Mouse (Mus musculus) heart, postnatal 0 days (tissue): ENCODE data around the gene Myof. TPM values are rescaled to one million over a fixed set of nuclear protein-coding genes. Genes with fewer than 3 reads are reported as not detected.
A peak's percentile ranks its signal among the peaks of the same experiment; 100 is the strongest.

Source experiments
- ATAC-seq: fragments of 200-750 bp; cut with Nextera tagmentation; 2 replicates; pipeline ENCODE4 v1.8.0; 2017; ENCODE audit warnings: low read depth, moderate number of reproducible peaks, moderate library complexity; ENCODE audit not compliant: insufficient read depth
- DNase-seq: peaks from one replicate; pipeline ENCODE4 v3.0.0-alpha.2; 2016; ENCODE audit warnings: low spot score
- H3K27ac ChIP-seq: fragments of 300-500 bp; sonication (generic); 2 replicates; pipeline ENCODE4 v1.5.1; 2014; ENCODE audit warnings: low read depth, mild to moderate bottlenecking
- H3K27me3 ChIP-seq: fragments of 300-500 bp; sonication (generic); 2 replicates; pipeline ENCODE4 v1.6.1; 2014; ENCODE audit warnings: low read length, mixed read lengths; ENCODE audit not compliant: control insufficient read depth, insufficient read depth
- H3K36me3 ChIP-seq: fragments of 300-500 bp; sonication (generic); replicated peaks from 2 replicates; pipeline ENCODE4 v1.6.1; 2014; ENCODE audit warnings: low read length, mixed read lengths; ENCODE audit not compliant: control insufficient read depth, insufficient read depth
- H3K4me1 ChIP-seq: fragments of 300-500 bp; sonication (generic); 2 replicates; pipeline ENCODE4 v1.6.1; 2014; ENCODE audit warnings: antibody characterized with exemption; ENCODE audit not compliant: control insufficient read depth, insufficient read depth
- H3K4me2 ChIP-seq: fragments of 300-500 bp; sonication (generic); 2 replicates; pipeline ENCODE4 v1.6.1; 2014; ENCODE audit warnings: low read depth, mild to moderate bottlenecking, low read length, moderate library complexity
- H3K4me3 ChIP-seq: fragments of 300-500 bp; sonication (generic); 2 replicates; pipeline ENCODE4 v1.5.1; 2014; ENCODE audit warnings: low read depth, low read length
- H3K9ac ChIP-seq: fragments of 300-500 bp; sonication (generic); replicated peaks from 2 replicates; pipeline ENCODE4 v1.6.1; 2014; ENCODE audit warnings: low read depth, low read length, mixed read lengths
- H3K9me3 ChIP-seq: fragments of 300-500 bp; sonication (generic); replicated peaks from 2 replicates; pipeline ENCODE4 v1.6.1; 2016; ENCODE audit warnings: low read length; ENCODE audit not compliant: control insufficient read depth
- CTCF ChIP-seq: IDR thresholded peaks from 2 replicates; pipeline ENCODE4 v1.5.1; 2016; ENCODE audit warnings: antibody characterized with exemption, control low read depth, low read depth
- EP300 ChIP-seq: IDR thresholded peaks from 2 replicates; pipeline ENCODE4 v1.6.1; 2016; ENCODE audit warnings: antibody characterized with exemption, low read depth
- WGBS: fragments of 180-500 bp; shearing (Covaris S2); extraction: QIAGEN DNeasy Blood & Tissue Kit; methylation state at CpG from one replicate; pipeline ENCODE4 v1.1.7; 2014; 5-methylcytosine and 5-hydroxymethylcytosine counted together
- polyA plus RNA-seq: library from polyadenylated mRNA; unstranded; fragments of >200 nt; fragmentation: Nextera tagmentation; extraction: Ambion mirVana; gene quantifications from 2 replicates; pipeline ENCODE4 v1.2.1, GENCODE M21; 2015
- total RNA-seq: library from RNA; depleted of rRNA; stranded (reverse); fragments of >200 nt; gene quantifications from 2 replicates; pipeline ENCODE4 v1.2.3, GENCODE M21; 2014; ENCODE audit warnings: low replicate concordance

Gene Myof
- total and polyA plus RNA-seq, 2 experiments from 2014 or later = 2.8 to 9.5 TPM

- H3K4me3 ChIP-seq = no peak overlapping the region
- ATAC-seq (peak; percentile 69), DNase-seq (peak; percentile 75)
- peaks cover 8% of the 10 kb centered on the region; the same call in 1 of the 2 replicates for H3K4me1 ChIP-seq
- no peaks in the 10 kb centered on the region for H3K9me3 ChIP-seq
- H3K4me2 ChIP-seq = no peak overlapping the region
- H3K27me3 ChIP-seq = no peaks in the 10 kb centered on the region
- 26% methylated on average over 8 of the region's 9 CpGs for WGBS
- peak overlapping the region; percentile 44 for H3K27ac ChIP-seq
- H3K9ac ChIP-seq = no peak overlapping the region
- TF ChIP-seq EP300 (no peak), CTCF (no peak)
- H3K36me3 ChIP-seq = no peaks in the 10 kb centered on the region
These were observed 17.9 kb downstream of the Myof start for GRCm38 (mm10) chr19:38025254-38026041.

- no peak for ATAC-seq
- Histone ChIP-seq H3K4me3 (no peak overlapping the region), H3K4me2 (no peak overlapping the region), H3K9me3 (no peaks in the 10 kb centered on the region), H3K27ac (0 out of 2 replicates have a peak overlapping the region, but pooled peaks have one; percentile 2), H3K9ac (no peak overlapping the region), H3K36me3 (no peaks in the 10 kb centered on the region), H3K27me3 (no peaks in the 10 kb centered on the region), H3K4me1 (peaks cover 8% of the 10 kb centered on the region; the same call in 1 of the 2 replicates)
- WGBS = 62% methylated on average over 4 of the region's 4 CpGs
- TF ChIP-seq CTCF = no peak
- no peak for TF ChIP-seq EP300
- no peak for DNase-seq
These were observed 19.8 kb downstream of the Myof start for GRCm38 (mm10) chr19:38023603-38024002.

GRCm38 (mm10) chr19:38022710-38023109 is 20.7 kb downstream of the Myof start:
- TF ChIP-seq CTCF (no peak), EP300 (no peak)
- DNase-seq = no peak
- H3K4me1 ChIP-seq = peaks cover 8% of the 10 kb centered on the region; the same call in 1 of the 2 replicates
- no peaks in the 10 kb centered on the region for H3K36me3 ChIP-seq
- no peak overlapping the region for H3K9ac ChIP-seq
- no peak overlapping the region for H3K27ac ChIP-seq
- no peak for ATAC-seq
- H3K4me2 ChIP-seq = no peak overlapping the region
- H3K4me3 ChIP-seq = no peak overlapping the region
- no peaks in the 10 kb centered on the region for H3K27me3 ChIP-seq
- WGBS = 36% methylated on average over 4 of the region's 4 CpGs
- no peaks in the 10 kb centered on the region for H3K9me3 ChIP-seq

- H3K4me1 ChIP-seq = no peaks in the 10 kb centered on the region
- H3K9ac ChIP-seq = no peak overlapping the region
- H3K27ac ChIP-seq = no peak overlapping the region
- H3K4me2 ChIP-seq = no peak overlapping the region
- DNase-seq (no peak), ATAC-seq (no peak)
- H3K4me3 ChIP-seq = no peak overlapping the region
- WGBS = 71% methylated on average over 1 of the region's 1 CpGs
- no peaks in the 10 kb centered on the region for H3K27me3 ChIP-seq
- H3K36me3 ChIP-seq = no peaks in the 10 kb centered on the region
- no peaks in the 10 kb centered on the region for H3K9me3 ChIP-seq
- TF ChIP-seq CTCF (no peak), EP300 (no peak)
These were observed 27.5 kb downstream of the Myof start for GRCm38 (mm10) chr19:38015873-38016254.

GRCm38 (mm10) chr19:38015180-38015872 is 28.1 kb downstream of the Myof start:
- no peaks in the 10 kb centered on the region for H3K36me3 ChIP-seq
- peak; percentile 73; the same call in 1 of the 2 replicates for ATAC-seq
- no peaks in the 10 kb centered on the region for H3K9me3 ChIP-seq
- no peak overlapping the region for H3K9ac ChIP-seq
- no peak overlapping the region for H3K4me2 ChIP-seq
- no peak overlapping the region for H3K27ac ChIP-seq
- H3K27me3 ChIP-seq = no peaks in the 10 kb centered on the region
- no peak overlapping the region for H3K4me3 ChIP-seq
- 19% methylated on average over 1 of the region's 1 CpGs for WGBS
- DNase-seq = peak; percentile 28
- H3K4me1 ChIP-seq = no peaks in the 10 kb centered on the region
- no peak for TF ChIP-seq CTCF
- TF ChIP-seq EP300 = no peak
